Mouse (Mus musculus) ES-E14 (cell line): ENCODE data around the gene C1ql2.

Experiments used
- CHD2 ChIP-seq: IDR thresholded peaks from 2 replicates; pipeline ENCODE4 v1.6.1; 2014; ENCODE audit warnings: mild to moderate bottlenecking, low read depth, low read length, inconsistent platforms
- MAFK ChIP-seq: IDR thresholded peaks from 2 replicates; pipeline ENCODE4 v1.6.1; 2014; ENCODE audit warnings: mild to moderate bottlenecking, low read depth, low read length, inconsistent platforms; ENCODE audit not compliant: insufficient read depth

GRCm38 (mm10) chr1:120357371-120358274 is 17.2 kb downstream of the C1ql2 start:
- TF ChIP-seq CHD2 (no peak), MAFK (no peak)
